Mouse (Mus musculus) embryo, embryonic 10 days (tissue): Measurements from ENCODE around the gene Armh2.
"Not testable (repeated sequence)": the region's sequence is repeated elsewhere in the genome, so short reads cannot be mapped to it uniquely, and the experiment has no call there.

Source experiments
- DNase-seq: peaks from one replicate; pipeline ENCODE4 v3.0.0-alpha.2; 2015; ENCODE audit warnings: low spot score

The Armh2 gene

GRCm38 (mm10) chr13:24757820-24758564, 17.0 kb downstream of the Armh2 start:
- no peak for DNase-seq

- no peak for DNase-seq
Measured at GRCm38 (mm10) chr13:24759451-24759850, 18.4 kb downstream of the Armh2 start.

GRCm38 (mm10) chr13:24760351-24760870, 19.4 kb downstream of the Armh2 start:
- no peak for DNase-seq

GRCm38 (mm10) chr13:24761083-24761402, 20.0 kb downstream of the Armh2 start:
- no peak for DNase-seq

- peak; percentile 96 for DNase-seq
Measured at GRCm38 (mm10) chr13:24761403-24762227, 20.6 kb downstream of the Armh2 start, which contains the start of gene Gmnn. Gmnn (minus strand) TSS chr13:24761923.

- DNase-seq: no peak
Measured at GRCm38 (mm10) chr13:24762254-24762653, 21.2 kb downstream of the Armh2 start.

GRCm38 (mm10) chr13:24767809-24768208, 26.8 kb downstream of the Armh2 start:
- not testable (repeated sequence) for DNase-seq

- not testable (repeated sequence) for DNase-seq
Measured at GRCm38 (mm10) chr13:24771482-24771881, 30.4 kb downstream of the Armh2 start.

GRCm38 (mm10) chr13:24776146-24776844, 35.3 kb downstream of the Armh2 start:
- DNase-seq: peak; percentile 80

GRCm38 (mm10) chr13:24778026-24778425, 37.0 kb downstream of the Armh2 start:
- no peak for DNase-seq

GRCm38 (mm10) chr13:24778706-24779380, 37.8 kb downstream of the Armh2 start:
- DNase-seq: no peak

GRCm38 (mm10) chr13:24781916-24782315, 40.9 kb downstream of the Armh2 start:
- DNase-seq: no peak

- no peak for DNase-seq
Measured at GRCm38 (mm10) chr13:24786014-24786490, 45.0 kb downstream of the Armh2 start.

GRCm38 (mm10) chr13:24787477-24787876, 46.4 kb downstream of the Armh2 start:
- DNase-seq: no peak

GRCm38 (mm10) chr13:24791349-24791748, 50.3 kb downstream of the Armh2 start:
- DNase-seq: no peak

GRCm38 (mm10) chr13:24792411-24793045, 51.5 kb downstream of the Armh2 start:
- no peak for DNase-seq
